Mouse (Mus musculus) heart, adult 2 months (tissue): ENCODE data around the gene Syngr3.

Experiments
- CTCF ChIP-seq: fragments of 200-600 bp; IDR thresholded peaks from 2 replicates; pipeline ENCODE4 v1.8.1; 2022; ENCODE audit warnings: antibody characterized with exemption, mild to moderate bottlenecking, moderate library complexity
- EP300 ChIP-seq: fragments of 200-500 bp; IDR thresholded peaks from 2 replicates; pipeline ENCODE4 v1.6.1; 2011; ENCODE audit warnings: low read depth, low read length, control low read depth; ENCODE audit not compliant: insufficient read depth
- POLR2A ChIP-seq: fragments of 200-500 bp; IDR thresholded peaks from 2 replicates; pipeline ENCODE4 v1.6.1; 2011; ENCODE audit warnings: mild to moderate bottlenecking, low read depth, low read length, control low read depth; ENCODE audit not compliant: insufficient read depth

- TF ChIP-seq POLR2A (no peak), EP300 (no peak), CTCF (no peak)
Measured at GRCm38 (mm10) chr17:24723881-24724180, 34.1 kb upstream of the Syngr3 start.
